Mouse (Mus musculus) hindbrain, embryonic 12.5 days (tissue): Measurements from ENCODE around the gene Tesmin. TPM values are rescaled to one million over a fixed set of nuclear protein-coding genes. Genes with fewer than 3 reads are reported as not detected.

Experiments used
- ATAC-seq: fragments of 200-750 bp; cut with Nextera tagmentation; 2 replicates; pipeline ENCODE4 v1.8.0; 2017; ENCODE audit warnings: moderate TSS enrichment; ENCODE audit not compliant: low FRiP score
- H3K27ac ChIP-seq: fragments of 300-500 bp; sonication (generic); 2 replicates; pipeline ENCODE4 v1.5.1; 2016; ENCODE audit warnings: mild to moderate bottlenecking
- H3K27me3 ChIP-seq: fragments of 300-500 bp; sonication (generic); 2 replicates; pipeline ENCODE4 v1.6.1; 2016; ENCODE audit warnings: mild to moderate bottlenecking
- H3K36me3 ChIP-seq: fragments of 300-500 bp; sonication (generic); 2 replicates; pipeline ENCODE4 v1.6.1; 2016; ENCODE audit warnings: mild to moderate bottlenecking
- H3K4me1 ChIP-seq: fragments of 300-500 bp; sonication (generic); 2 replicates; pipeline ENCODE4 v1.6.1; 2016
- H3K4me2 ChIP-seq: fragments of 300-500 bp; sonication (generic); replicated peaks from 2 replicates; pipeline ENCODE4 v1.6.1; 2016; ENCODE audit warnings: mild to moderate bottlenecking
- H3K4me3 ChIP-seq: fragments of 300-500 bp; sonication (generic); 2 replicates; pipeline ENCODE4 v1.5.1; 2016; ENCODE audit warnings: mild to moderate bottlenecking
- H3K9ac ChIP-seq: fragments of 300-500 bp; sonication (generic); 2 replicates; pipeline ENCODE4 v1.6.1; 2016; ENCODE audit warnings: mild to moderate bottlenecking, moderate library complexity
- H3K9me3 ChIP-seq: fragments of 300-500 bp; sonication (generic); replicated peaks from 2 replicates; pipeline ENCODE4 v1.6.1; 2016; ENCODE audit warnings: mild to moderate bottlenecking
- WGBS: fragments of 180-500 bp; shearing (Covaris S2); methylation state at CpG from one replicate; pipeline ENCODE4 v1.1.7; 2016; 5-methylcytosine and 5-hydroxymethylcytosine counted together
- polyA plus RNA-seq: library from polyadenylated mRNA; unstranded; fragments of >200 nt; fragmentation: Nextera tagmentation; extraction: Ambion mirVana; gene quantifications from 2 replicates; pipeline ENCODE4 v1.2.1, GENCODE M21; 2016

Gene Tesmin
- polyA plus RNA-seq, 1 experiment from 2014 or later, result 0.71 TPM

DNA sequence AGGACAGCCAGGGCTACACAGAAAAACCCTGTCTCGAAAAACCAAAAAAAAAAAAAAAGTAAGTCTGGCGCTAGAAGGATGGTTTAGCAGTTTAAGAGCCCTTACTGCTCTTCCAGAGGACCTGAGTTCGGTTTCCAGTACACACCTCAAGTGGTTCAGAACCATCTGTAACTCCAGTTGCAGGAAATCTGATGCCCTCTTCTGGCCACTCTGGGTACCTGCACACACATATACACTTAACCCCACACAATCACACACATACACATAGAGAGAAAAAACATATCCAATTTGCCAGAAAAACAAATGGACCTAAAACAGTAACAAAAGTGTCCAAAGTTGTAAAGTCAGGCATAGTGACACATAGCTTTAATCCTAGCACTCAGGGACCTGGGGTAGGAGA lies 23.6 kb upstream of the Tesmin start:
- Histone ChIP-seq H3K9me3 (no peaks in the 10 kb centered on the region), H3K4me2 (no peak overlapping the region), H3K27me3 (no peaks in the 10 kb centered on the region), H3K4me1 (no peaks in the 10 kb centered on the region), H3K36me3 (0 out of 2 replicates have a peak, but pooled peaks cover 5% of the 10 kb centered on the region), H3K9ac (no peak overlapping the region), H3K4me3 (no peak overlapping the region), H3K27ac (no peak overlapping the region)
- 90% methylated on average over 3 of the region's 3 CpGs for WGBS
- no peak for ATAC-seq

DNA sequence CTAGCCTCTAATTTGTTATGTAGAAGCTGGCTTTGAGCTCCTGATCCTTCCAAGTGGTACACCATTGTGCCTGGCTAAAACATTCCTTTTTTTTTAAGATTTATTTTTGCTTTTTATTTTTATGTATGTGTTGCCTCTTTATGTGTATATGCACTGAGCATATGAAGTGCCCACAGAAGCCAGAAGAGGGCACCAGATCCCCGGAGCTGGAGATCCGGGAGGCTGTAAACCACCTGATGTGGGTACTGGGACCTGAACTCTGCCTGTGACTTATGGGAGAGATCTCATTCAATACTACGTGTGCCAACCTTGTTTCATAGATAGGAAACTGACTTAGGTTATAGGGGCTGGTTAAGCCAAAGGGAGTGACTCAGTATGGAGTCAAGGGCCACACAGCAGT lies 20.4 kb upstream of the Tesmin start:
- no peaks in the 10 kb centered on the region for H3K4me1 ChIP-seq
- WGBS, result 90% methylated on average over 3 of the region's 3 CpGs
- H3K27me3 ChIP-seq, result no peaks in the 10 kb centered on the region
- H3K27ac ChIP-seq, result no peak overlapping the region
- H3K9ac ChIP-seq, result no peak overlapping the region
- no peak overlapping the region for H3K4me3 ChIP-seq
- no peak overlapping the region for H3K4me2 ChIP-seq
- 0 out of 2 replicates have a peak, but pooled peaks cover 5% of the 10 kb centered on the region for H3K36me3 ChIP-seq
- no peak for ATAC-seq
- H3K9me3 ChIP-seq, result no peaks in the 10 kb centered on the region

DNA sequence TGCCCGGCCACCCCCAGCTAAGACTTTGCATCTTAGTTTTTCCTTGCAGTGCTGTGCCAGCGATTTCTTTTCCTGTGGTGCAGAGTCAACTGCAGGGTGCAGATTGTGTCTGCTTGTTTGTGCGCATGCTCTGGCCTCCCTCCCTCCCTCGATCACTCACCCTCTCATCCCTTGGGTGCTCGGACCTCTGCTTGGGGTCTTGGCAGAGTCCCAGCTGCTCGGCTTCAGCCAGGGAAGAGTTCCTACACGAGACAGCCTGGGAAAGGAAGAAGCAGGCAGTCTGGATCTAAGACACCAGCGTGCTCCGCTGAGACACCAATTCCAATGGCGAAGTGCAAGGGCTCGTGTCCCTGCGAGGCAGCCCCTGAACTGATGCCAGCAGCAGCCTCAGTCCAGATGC lies 15.3 kb upstream of the Tesmin start:
- H3K9ac ChIP-seq, result no peak overlapping the region
- whole genome bisulfite sequencing, result 70% methylated on average over 12 of the region's 12 CpGs
- H3K4me1 ChIP-seq, result no peaks in the 10 kb centered on the region
- H3K4me2 ChIP-seq, result no peak overlapping the region
- no peaks in the 10 kb centered on the region for H3K27me3 ChIP-seq
- no peaks in the 10 kb centered on the region for H3K9me3 ChIP-seq
- H3K4me3 ChIP-seq, result no peak overlapping the region
- H3K27ac ChIP-seq, result no peak overlapping the region
- 0 out of 2 replicates have a peak, but pooled peaks cover 5% of the 10 kb centered on the region for H3K36me3 ChIP-seq
- no peak for ATAC-seq

DNA sequence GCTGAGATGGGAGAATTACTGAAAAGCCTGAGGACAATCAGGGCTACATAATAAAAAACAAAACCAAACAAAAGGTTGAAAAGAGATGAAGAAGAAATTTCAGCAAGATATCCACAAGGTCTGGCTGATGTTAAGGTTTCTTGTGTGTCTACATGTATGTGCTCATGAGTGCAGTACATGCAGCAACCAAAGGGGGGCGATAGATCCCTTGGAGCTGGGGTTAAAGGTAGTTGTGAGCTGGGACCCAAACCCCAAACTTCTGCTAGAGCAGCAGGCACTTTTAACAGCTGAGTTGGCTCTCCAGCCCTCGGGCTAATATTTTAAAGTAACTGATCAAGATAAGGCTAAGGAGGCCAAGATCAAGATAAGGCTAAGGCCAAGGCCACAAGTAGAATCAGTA lies 14.6 kb upstream of the Tesmin start:
- 57% methylated on average over 2 of the region's 2 CpGs for WGBS
- no peak overlapping the region for H3K9ac ChIP-seq
- no peak for ATAC-seq
- H3K9me3 ChIP-seq, result no peaks in the 10 kb centered on the region
- no peak overlapping the region for H3K4me3 ChIP-seq
- H3K27ac ChIP-seq, result no peak overlapping the region
- no peaks in the 10 kb centered on the region for H3K4me1 ChIP-seq
- 0 out of 2 replicates have a peak, but pooled peaks cover 2% of the 10 kb centered on the region for H3K36me3 ChIP-seq
- no peaks in the 10 kb centered on the region for H3K27me3 ChIP-seq
- no peak overlapping the region for H3K4me2 ChIP-seq

DNA sequence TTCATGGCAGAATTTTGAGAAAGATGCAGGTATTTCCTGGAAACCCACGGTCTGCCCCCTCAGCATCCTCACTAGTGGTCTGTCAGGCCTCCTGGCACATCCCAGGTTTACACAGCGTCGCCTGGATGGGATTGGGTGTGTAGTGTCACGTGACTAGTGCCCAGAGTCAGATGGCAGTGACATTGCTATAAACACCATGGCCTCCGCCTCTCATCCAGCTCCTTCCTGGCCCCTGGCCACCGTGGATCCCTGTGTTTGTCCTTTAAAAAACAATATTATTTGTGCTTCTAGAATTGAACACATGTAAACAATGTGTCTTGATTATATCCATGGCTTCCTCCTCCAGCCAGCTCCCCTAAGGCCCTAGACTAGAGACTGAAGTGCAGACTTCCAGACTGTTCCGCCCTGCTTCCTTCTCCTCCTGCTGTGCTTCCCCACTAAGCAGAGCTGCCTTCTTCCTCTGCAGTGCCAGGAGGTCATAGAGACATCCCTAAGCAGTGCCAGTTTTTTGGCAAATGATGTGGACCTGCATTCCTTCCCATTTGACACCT lies 12.6 kb upstream of the Tesmin start:
- WGBS, result 68% methylated on average over 7 of the region's 7 CpGs
- Histone ChIP-seq H3K9me3 (no peaks in the 10 kb centered on the region), H3K4me2 (no peak overlapping the region), H3K4me1 (no peaks in the 10 kb centered on the region), H3K36me3 (no peaks in the 10 kb centered on the region), H3K4me3 (no peak overlapping the region), H3K9ac (no peak overlapping the region), H3K27ac (no peak overlapping the region), H3K27me3 (no peaks in the 10 kb centered on the region)
- ATAC-seq, result no peak

DNA sequence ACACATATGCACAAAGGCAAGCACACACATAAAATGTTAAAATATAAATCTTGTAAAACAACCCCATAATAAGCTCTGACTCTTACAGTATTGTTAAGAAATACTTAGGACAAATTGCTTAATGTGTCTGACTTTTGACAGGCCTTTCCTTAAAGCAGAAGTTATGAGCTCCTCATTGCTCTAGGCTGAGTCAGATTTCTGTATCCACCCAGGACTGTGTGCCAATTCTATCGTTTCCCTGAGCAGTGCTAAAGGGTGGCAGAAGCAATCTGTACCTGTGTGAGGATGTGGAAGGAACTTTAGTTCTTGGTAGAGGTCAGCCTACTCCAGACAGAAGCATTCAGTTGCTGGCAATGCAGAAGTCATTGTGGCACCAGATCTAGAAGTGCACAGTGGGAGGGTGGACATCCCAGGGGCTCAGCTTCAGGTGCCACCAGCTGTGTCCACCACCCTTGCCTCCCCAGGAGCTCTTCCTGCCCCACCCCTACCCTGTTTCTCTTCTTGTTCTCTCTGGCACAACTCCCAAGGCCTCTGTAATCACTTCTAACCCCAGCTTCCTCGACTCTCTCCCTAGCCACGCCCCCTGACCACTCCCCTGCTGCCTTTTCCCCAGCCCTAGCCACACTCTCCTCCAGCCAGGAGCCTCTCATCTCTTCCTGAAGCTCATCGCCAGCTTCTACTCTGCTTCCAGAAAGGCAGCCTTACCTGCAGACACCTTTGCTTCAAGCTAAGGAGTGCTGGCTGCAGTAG lies 11.5 kb upstream of the Tesmin start:
- no peaks in the 10 kb centered on the region for H3K36me3 ChIP-seq
- no peaks in the 10 kb centered on the region for H3K27me3 ChIP-seq
- H3K9me3 ChIP-seq, result no peaks in the 10 kb centered on the region
- no peaks in the 10 kb centered on the region for H3K4me1 ChIP-seq
- no peak overlapping the region for H3K9ac ChIP-seq
- H3K27ac ChIP-seq, result no peak overlapping the region
- no peak overlapping the region for H3K4me3 ChIP-seq
- ATAC-seq, result no peak
- WGBS, result 27% methylated on average over 4 of the region's 4 CpGs
- H3K4me2 ChIP-seq, result no peak overlapping the region

DNA sequence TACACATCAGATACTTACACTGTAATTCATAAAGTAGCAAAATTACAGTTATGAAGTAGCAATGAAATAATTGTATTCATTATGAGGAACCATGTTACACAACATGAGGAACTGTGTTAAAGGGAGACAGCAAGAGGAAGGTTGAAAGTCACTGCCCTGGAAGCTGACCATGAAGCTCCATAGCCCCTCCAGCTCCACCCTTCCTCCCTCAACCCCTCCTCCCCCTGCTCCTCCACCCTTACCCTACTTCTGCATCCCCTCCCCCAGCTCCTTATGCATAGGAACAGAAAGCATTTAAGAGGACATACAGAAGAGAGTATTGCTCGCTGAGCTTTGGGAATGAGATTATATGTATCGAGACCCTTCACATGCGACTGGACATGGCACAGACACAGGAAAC lies 10.0 kb upstream of the Tesmin start:
- Histone ChIP-seq H3K4me3 (no peak overlapping the region), H3K9ac (no peak overlapping the region), H3K9me3 (no peaks in the 10 kb centered on the region), H3K4me1 (no peaks in the 10 kb centered on the region), H3K27ac (no peak overlapping the region), H3K36me3 (no peaks in the 10 kb centered on the region), H3K27me3 (no peaks in the 10 kb centered on the region), H3K4me2 (no peak overlapping the region)
- WGBS, result 94% methylated on average over 3 of the region's 3 CpGs
- no peak for ATAC-seq

DNA sequence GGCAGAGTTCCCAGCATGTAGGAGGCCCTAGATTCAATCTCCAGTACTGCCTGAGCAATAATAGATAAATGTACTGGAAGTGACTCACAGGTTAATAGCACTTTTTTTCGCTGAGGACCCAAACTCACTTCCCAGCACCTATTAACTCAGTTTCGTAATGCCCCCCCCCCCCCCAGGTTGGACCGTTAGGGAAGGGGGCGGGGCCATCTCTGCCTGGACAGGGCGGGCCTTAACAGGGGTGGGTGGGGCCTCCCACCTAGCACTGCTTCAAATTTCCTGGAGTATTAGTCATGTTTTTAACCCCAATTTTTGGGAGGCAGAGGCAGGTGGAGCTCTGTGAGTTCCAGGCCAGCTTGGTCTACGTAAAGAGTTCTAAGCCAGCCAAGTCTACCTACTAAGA lies 596 bp upstream of the Tesmin start:
- H3K9me3 ChIP-seq, result no peaks in the 10 kb centered on the region; the same call in none of the 2 replicates
- ATAC-seq, result 0 out of 2 replicates have a peak, but pooled peaks have one; percentile 15
- H3K4me3 ChIP-seq, result no peak overlapping the region
- H3K9ac ChIP-seq, result no peak overlapping the region
- H3K27ac ChIP-seq, result no peak overlapping the region
- WGBS, result 83% methylated on average over 6 of the region's 6 CpGs
- H3K36me3 ChIP-seq, result no peaks in the 10 kb centered on the region
- peaks cover 17% of the 10 kb centered on the region for H3K27me3 ChIP-seq
- H3K4me1 ChIP-seq, result peaks cover 8% of the 10 kb centered on the region
- no peak overlapping the region for H3K4me2 ChIP-seq

DNA sequence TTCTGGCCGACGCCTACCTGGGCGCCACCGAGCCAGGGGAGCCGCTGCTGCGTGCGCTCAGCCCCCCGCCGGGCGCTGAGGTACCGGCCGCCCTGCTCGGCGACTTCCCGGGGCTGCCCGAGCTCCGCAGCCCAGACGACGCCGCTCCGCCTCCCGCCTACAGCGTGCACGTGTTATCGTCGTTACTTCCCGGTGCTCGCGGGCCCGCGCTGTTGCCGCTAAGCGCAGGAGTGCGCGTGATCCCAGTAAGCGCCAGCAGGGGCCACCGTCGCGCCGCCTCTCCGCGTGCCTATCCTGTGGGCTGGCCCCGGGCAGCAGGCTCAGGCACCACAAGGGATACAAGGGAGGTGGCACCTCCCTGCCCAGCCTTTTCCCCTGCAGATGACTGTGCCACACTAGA lies 432 bp downstream of the Tesmin start:
- Histone ChIP-seq H3K27ac (no peak overlapping the region), H3K9me3 (no peaks in the 10 kb centered on the region; the same call in none of the 2 replicates), H3K36me3 (no peaks in the 10 kb centered on the region), H3K4me1 (peaks cover 8% of the 10 kb centered on the region), H3K4me3 (peak overlapping the region; percentile 46), H3K4me2 (peak overlapping the region; percentile 86), H3K27me3 (peaks cover 17% of the 10 kb centered on the region), H3K9ac (peak overlapping the region; percentile 59; the same call in 1 of the 2 replicates)
- 0% methylated on average over 37 of the region's 43 CpGs for WGBS
- peak; percentile 92 for ATAC-seq

DNA sequence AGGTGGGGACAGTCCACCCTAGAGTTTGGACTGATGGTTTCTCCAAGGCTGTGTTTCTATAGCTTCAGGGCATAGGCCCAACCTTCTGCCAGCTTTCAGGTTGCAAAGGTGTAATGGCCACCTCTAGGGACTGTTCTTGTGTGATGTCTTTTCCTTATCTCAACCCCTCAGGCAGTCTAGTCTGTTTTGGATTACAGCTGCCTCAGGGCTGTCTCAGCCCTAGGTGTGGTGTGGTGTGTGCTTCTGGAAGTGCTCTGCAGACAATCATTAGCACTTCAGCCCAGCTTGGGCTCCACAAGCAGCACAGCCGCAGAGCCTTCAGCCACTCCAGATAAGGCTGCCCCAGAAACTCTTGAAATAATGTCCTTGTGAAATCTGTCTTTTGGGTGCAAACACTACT lies 3.7 kb downstream of the Tesmin start:
- H3K27me3 ChIP-seq, result peaks cover 17% of the 10 kb centered on the region
- 75% methylated on average over 1 of the region's 1 CpGs for WGBS
- H3K9me3 ChIP-seq, result no peaks in the 10 kb centered on the region; the same call in none of the 2 replicates
- no peak overlapping the region for H3K9ac ChIP-seq
- H3K36me3 ChIP-seq, result no peaks in the 10 kb centered on the region
- H3K4me3 ChIP-seq, result no peak overlapping the region
- H3K27ac ChIP-seq, result no peak overlapping the region
- peaks cover 8% of the 10 kb centered on the region for H3K4me1 ChIP-seq
- no peak for ATAC-seq
- no peak overlapping the region for H3K4me2 ChIP-seq

DNA sequence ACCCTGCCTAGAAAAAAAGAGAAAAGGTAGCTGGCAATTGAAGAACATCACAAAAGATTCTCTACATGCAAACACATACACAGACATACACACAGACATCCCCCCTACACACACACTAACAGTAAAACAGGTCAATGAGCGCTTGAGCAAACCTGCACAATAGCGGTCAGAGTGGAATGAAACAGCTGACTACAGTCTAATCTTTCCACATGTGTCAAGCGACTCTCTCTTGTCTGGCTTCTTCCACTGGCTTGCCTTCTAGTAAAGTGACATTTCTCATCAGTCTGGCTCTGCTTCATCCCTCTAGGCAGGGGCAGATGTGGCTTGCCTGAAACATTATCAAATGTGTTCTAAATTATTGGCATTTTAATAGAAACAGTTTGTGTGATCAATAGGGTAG lies 5.6 kb downstream of the Tesmin start:
- Histone ChIP-seq H3K4me1 (peaks cover 1% of the 10 kb centered on the region; the same call in 1 of the 2 replicates), H3K27ac (no peak overlapping the region), H3K9me3 (no peaks in the 10 kb centered on the region; the same call in 1 of the 2 replicates), H3K4me3 (no peak overlapping the region), H3K36me3 (no peaks in the 10 kb centered on the region), H3K27me3 (peaks cover 7% of the 10 kb centered on the region; the same call in 1 of the 2 replicates), H3K9ac (no peak overlapping the region), H3K4me2 (no peak overlapping the region)
- 88% methylated on average over 3 of the region's 3 CpGs for WGBS
- no peak for ATAC-seq

DNA sequence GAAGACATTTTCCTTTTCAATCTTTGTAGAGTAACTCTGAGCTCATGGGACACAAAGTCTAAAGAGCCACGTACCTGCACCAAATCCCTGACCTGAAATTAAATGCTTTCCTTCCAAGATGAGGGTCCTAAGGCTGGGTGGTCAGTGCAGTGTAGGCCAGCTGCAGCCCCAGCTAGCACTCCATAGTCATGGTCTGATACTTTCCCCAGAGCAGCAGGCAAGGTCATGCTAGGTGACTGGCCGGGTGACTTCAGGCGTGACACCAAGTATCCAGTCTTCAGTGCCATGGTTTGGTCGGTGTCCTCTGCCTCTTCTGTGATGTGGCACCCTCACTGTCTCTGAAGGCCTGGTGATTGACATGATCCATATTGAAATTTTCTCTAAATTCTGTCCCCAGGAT lies 11.4 kb downstream of the Tesmin start:
- no peak overlapping the region for H3K4me3 ChIP-seq
- H3K27ac ChIP-seq, result no peak overlapping the region
- no peak overlapping the region for H3K9ac ChIP-seq
- no peaks in the 10 kb centered on the region for H3K36me3 ChIP-seq
- 82% methylated on average over 4 of the region's 4 CpGs for WGBS
- H3K4me2 ChIP-seq, result no peak overlapping the region
- H3K4me1 ChIP-seq, result no peaks in the 10 kb centered on the region
- no peak for ATAC-seq
- peaks cover 3% of the 10 kb centered on the region for H3K27me3 ChIP-seq
- H3K9me3 ChIP-seq, result peaks cover 4% of the 10 kb centered on the region; the same call in 1 of the 2 replicates

DNA sequence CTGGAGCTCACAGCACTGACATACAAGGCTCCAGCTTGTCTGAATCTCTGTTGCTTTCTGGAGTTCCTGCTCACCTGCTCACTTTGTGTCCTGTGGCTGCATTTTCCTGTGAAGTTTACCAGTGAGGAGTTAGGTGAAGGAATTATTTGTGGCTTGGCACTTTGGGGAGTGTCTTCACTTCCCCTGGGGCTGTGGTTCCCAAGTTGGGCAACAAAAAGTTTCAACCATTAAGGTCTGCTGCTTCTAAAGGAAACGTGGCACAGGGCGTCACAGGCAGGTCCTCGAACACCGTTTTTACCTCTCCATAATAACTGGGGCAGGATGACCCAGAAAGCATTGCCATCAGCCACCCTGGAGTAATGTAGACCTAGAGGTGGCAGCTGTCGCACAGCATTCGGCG lies 12.8 kb downstream of the Tesmin start:
- peaks cover 3% of the 10 kb centered on the region for H3K27me3 ChIP-seq
- H3K4me3 ChIP-seq, result no peak overlapping the region
- H3K4me2 ChIP-seq, result no peak overlapping the region
- H3K9me3 ChIP-seq, result peaks cover 4% of the 10 kb centered on the region; the same call in 1 of the 2 replicates
- no peaks in the 10 kb centered on the region for H3K4me1 ChIP-seq
- 85% methylated on average over 7 of the region's 7 CpGs for WGBS
- H3K27ac ChIP-seq, result no peak overlapping the region
- no peak for ATAC-seq
- no peak overlapping the region for H3K9ac ChIP-seq
- H3K36me3 ChIP-seq, result no peaks in the 10 kb centered on the region
